Mouse (Mus musculus) adrenal gland, adult 8-10 months (tissue): ENCODE measurements at regions not wholly inside any gene's neighbourhood (a gene's known extent, or its start where the extent isn't known, plus 50 kb on each side); places are given as distances from the start of the nearest gene placed in this dataset.
A peak's percentile ranks its signal among the peaks of the same experiment; 100 is the strongest.

Experiments
- DNase-seq: peaks from one replicate; pipeline ENCODE4 v3.0.0; 2022

GRCm38 (mm10) chr15:103102068-103102840 is 64.6 kb downstream of the Smug1 start:
- peak; percentile 32 for DNase-seq

GRCm38 (mm10) chr15:103100121-103100520 is 66.8 kb downstream of the Smug1 start:
- DNase-seq: no peak

DNA sequence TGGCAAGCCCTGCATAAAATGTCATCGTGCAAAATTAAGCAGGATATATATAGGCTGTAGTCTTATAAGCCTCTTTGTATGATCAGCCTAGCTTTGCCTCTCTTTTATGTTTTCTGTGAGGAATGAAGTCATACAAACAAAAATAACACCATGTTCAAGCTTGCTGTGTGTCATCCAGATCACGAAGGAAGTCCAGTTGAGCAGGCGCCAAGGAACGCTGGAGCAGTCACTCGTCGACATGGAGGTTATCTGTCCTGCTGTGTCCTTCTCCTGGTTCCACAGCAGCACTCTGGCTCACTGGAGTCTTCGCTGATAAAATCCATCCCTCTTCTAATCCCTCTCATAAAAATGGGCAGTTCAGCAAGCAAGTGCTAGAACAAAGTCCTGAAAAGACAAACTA is 72.4 kb downstream of the Smug1 start:
- DNase-seq: no peak

DNA sequence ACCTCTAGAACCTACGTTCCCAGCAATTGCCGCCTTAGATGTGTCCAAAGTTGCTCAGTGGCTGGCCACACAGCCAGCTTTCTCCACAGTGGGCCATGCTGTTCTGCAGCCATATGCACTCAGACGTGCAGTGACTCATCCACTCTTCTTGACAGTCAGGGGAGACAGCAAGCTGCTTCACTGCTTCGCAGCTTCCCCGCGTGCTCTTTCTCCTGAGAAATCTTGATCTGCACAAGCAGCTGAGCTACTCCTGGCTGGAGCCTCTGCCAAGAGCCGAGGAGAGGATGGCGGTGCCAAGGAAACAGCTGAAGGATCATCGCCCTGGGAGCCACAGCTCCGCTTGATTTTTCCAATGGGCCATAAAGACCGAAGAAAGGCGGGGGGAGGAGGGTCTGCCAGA is 73.2 kb downstream of the Smug1 start:
- no peak for DNase-seq

DNA sequence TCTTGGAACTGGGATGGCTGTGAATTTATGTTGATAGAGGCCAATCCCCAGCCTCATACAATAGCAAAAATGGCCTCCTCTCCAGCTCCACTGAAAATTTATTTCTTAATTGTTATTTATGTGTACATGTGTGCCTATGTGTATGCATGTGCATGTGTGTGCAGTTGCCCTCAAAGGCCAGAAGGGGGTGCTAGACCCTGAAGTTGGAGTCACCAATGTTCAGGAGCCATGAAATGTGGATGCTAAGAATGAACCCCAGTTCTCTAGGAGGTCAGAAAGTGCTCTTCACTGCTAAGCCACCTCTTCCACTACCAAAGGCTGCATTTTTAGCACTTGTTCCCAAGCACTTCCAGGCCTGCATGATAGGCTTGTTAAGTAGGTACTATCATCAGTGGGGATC is 73.8 kb downstream of the Hoxc4 start:
- DNase-seq: no peak

- DNase-seq: no peak
Observed at GRCm38 (mm10) chr15:103090280-103091164, 71.8 kb downstream of the Hoxc4 start.

- DNase-seq: no peak
Observed at GRCm38 (mm10) chr15:103089852-103090251, 71.1 kb downstream of the Hoxc4 start.

- DNase-seq: no peak
Observed at GRCm38 (mm10) chr15:103089440-103089839, 70.7 kb downstream of the Hoxc4 start.

DNA sequence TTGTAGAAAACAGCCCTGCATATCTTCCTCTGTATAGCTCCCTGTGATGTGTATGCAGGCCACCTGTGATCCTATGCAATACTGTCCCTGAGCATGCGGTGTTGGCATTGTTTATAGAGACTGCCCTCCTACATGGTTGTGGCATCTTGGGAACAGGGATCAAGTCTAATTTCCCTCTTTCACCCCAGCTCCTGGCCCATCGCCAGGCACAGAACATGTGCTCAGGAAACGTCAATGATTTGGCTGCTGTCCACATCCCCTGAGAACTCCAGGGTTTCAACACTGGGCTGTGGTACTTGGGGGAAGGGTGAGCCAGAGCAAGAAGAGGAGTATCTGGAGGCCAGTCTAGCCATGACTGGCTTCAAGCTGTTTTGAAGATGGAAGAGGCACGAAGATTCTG is 68.5 kb downstream of the Hoxc4 start:
- peak; percentile 42 for DNase-seq

GRCm38 (mm10) chr15:103086672-103087069 is 67.9 kb downstream of the Hoxc4 start:
- DNase-seq: no peak
